Mouse (Mus musculus): ENCODE results near the gene Dact3. TPM values are rescaled to one million over a fixed set of nuclear protein-coding genes. Genes with fewer than 3 reads are reported as not detected.

Dact3 gene
- 2.1 and 2.6 TPM in 2 replicates for polyA plus RNA-seq (2015; fragmentation: Nextera tagmentation; extraction: Ambion mirVana)

DNA sequence AGATGAGACGGTGACA, at the start of gene Dact3:
TSS of gene Dact3 (plus strand) at position 8 of the 16 bp plus-strand sequence.
- WGBS = 0% methylated on average over 1 of the region's 1 CpGs

DNA sequence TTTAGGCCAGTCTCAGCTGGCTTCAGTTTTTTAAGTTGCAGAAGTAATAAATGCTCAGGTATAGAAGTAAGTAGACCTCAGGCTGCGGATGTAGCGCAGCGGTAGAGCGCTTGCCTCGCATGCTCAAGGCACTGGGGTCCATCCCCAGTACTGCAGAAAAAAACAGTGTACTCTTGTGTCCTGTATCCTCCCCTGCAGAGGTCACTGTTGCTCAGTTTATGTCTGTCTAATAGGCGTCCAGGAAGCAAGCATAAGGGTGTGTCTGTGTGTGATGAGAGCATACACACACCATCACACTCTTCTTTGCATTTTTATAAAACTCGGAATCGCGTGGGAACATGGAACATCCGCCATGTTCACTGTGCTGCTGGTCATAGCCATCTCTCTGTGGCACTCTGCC, 49.3 kb upstream of the Dact3 start:
- ATAC-seq = no peak
- no peak overlapping the region for H3K4me2 ChIP-seq (ENCODE audit: low read length)
- no peak overlapping the region for H3K4me3 ChIP-seq (replicated peaks; ENCODE audit: low read length)
- WGBS = 87% methylated on average over 10 of the region's 10 CpGs
- no peaks in the 10 kb centered on the region for H3K27me3 ChIP-seq (replicated peaks; ENCODE audit: control insufficient read depth, insufficient read depth, low read length)
- peaks cover 11% of the 10 kb centered on the region for H3K4me1 ChIP-seq (replicated peaks; ENCODE audit: control insufficient read depth, insufficient read depth, low read length)
- no peaks in the 10 kb centered on the region for H3K9me3 ChIP-seq (ENCODE audit: control insufficient read depth, low read length)
- H3K36me3 ChIP-seq (ENCODE audit: control insufficient read depth, insufficient read depth) = peaks cover 27% of the 10 kb centered on the region
- no peak overlapping the region for H3K27ac ChIP-seq (ENCODE audit: low read length)
- H3K9ac ChIP-seq (replicated peaks; ENCODE audit: low read depth, low read length) = no peak overlapping the region

More for the DNA sequence above, at the start of gene Dact3:
- no peaks in the 10 kb centered on the region for H3K36me3 ChIP-seq (ENCODE audit: control insufficient read depth, insufficient read depth)
- H3K9me3 ChIP-seq (ENCODE audit: control insufficient read depth, low read length) = no peaks in the 10 kb centered on the region
- peak within 1 kb of the TSS; percentile 86 for H3K9ac ChIP-seq (replicated peaks; ENCODE audit: low read depth, low read length)
- H3K4me2 ChIP-seq (ENCODE audit: low read length) = peak within 1 kb of the TSS; percentile 88
- no peak for ATAC-seq
- H3K27me3 ChIP-seq (replicated peaks; ENCODE audit: control insufficient read depth, insufficient read depth, low read length) = no peaks in the 10 kb centered on the region
- H3K4me3 ChIP-seq (replicated peaks; ENCODE audit: low read length) = peak within 1 kb of the TSS; percentile 86
- H3K4me1 ChIP-seq (replicated peaks; ENCODE audit: control insufficient read depth, insufficient read depth, low read length) = peaks cover 27% of the 10 kb centered on the region
- peak within 1 kb of the TSS; percentile 90 for H3K27ac ChIP-seq (ENCODE audit: low read length)

DNA sequence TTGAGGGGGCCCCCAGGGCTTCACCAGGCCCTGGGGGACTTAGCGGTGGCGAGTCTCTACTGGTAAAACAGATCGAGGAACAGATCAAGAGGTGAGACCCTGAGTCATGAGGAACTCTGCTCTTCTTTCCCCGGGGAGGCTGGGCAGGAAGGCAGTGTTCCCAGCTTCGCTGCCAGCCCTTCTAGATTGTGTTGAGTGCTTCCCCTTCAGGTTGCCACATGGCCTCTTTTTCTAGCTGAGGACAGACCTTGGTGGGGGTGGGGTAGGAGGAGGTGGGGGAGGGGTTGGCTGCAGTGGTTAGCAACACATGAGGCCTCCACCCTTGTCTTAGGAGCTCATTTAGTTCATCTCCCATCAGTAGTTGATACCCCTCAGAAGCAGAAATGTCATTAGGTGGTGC, 48.5 kb upstream of the Dact3 start:
- Histone ChIP-seq H3K4me1 (replicated peaks; ENCODE audit: control insufficient read depth, insufficient read depth, low read length) (peaks cover 4% of the 10 kb centered on the region), H3K27ac (ENCODE audit: low read length) (no peak overlapping the region), H3K4me2 (ENCODE audit: low read length) (no peak overlapping the region), H3K4me3 (replicated peaks; ENCODE audit: low read length) (no peak overlapping the region), H3K9ac (replicated peaks; ENCODE audit: low read depth, low read length) (no peak overlapping the region), H3K36me3 (ENCODE audit: control insufficient read depth, insufficient read depth) (peaks cover 32% of the 10 kb centered on the region), H3K27me3 (replicated peaks; ENCODE audit: control insufficient read depth, insufficient read depth, low read length) (no peaks in the 10 kb centered on the region), H3K9me3 (ENCODE audit: control insufficient read depth, low read length) (no peaks in the 10 kb centered on the region)
- ATAC-seq = no peak
- 88% methylated on average over 5 of the region's 5 CpGs for WGBS

DNA sequence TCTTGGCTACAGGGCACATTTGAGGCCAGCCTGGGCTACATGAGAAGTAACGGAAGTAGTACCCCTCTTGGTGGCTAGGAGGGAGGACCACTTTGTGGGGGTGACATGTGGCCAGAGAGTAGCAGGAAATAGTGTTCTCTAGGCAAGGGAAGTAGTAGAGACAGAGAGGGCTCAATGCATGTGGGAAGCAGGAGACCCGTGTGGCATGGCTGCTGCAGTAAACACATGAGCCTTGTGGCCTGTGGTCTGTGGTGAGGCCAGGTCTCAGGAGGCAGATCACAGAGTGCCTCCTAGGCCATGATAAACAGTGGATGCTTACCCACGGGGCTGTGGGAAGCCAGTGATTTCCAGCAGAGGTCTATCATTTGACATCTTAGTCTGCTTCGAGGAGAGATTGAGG, 47.8 kb upstream of the Dact3 start:
- H3K4me2 ChIP-seq (ENCODE audit: low read length) = no peak overlapping the region
- peaks cover 35% of the 10 kb centered on the region for H3K36me3 ChIP-seq (ENCODE audit: control insufficient read depth, insufficient read depth)
- ATAC-seq = no peak
- H3K9ac ChIP-seq (replicated peaks; ENCODE audit: low read depth, low read length) = no peak overlapping the region
- H3K27me3 ChIP-seq (replicated peaks; ENCODE audit: control insufficient read depth, insufficient read depth, low read length) = no peaks in the 10 kb centered on the region
- H3K4me3 ChIP-seq (replicated peaks; ENCODE audit: low read length) = no peak overlapping the region
- no peaks in the 10 kb centered on the region for H3K9me3 ChIP-seq (ENCODE audit: control insufficient read depth, low read length)
- no peak overlapping the region for H3K27ac ChIP-seq (ENCODE audit: low read length)
- WGBS = 89% methylated on average over 4 of the region's 4 CpGs
- no peaks in the 10 kb centered on the region for H3K4me1 ChIP-seq (replicated peaks; ENCODE audit: control insufficient read depth, insufficient read depth, low read length)

DNA sequence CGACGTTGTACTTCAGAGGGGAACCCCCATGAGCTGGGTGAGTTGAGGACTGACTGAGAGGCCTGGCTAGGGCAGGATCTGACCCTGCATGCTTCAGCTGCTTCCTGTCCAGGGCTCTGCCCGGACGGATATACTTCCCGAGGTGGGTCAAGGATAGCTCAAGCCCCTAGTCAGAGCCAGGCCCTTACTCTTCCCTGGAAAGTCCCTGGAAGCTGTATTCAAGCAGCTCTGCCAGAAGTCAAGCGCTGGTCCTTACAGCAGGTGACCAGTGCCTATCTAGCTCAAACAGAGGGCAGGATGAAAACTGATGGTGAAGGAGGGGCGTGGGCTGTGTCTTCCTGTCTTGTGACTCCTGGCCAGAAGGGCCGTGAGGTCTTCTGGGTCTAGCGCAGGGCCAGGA, 44.7 kb upstream of the Dact3 start:
- Histone ChIP-seq H3K4me2 (ENCODE audit: low read length) (no peak overlapping the region), H3K4me3 (replicated peaks; ENCODE audit: low read length) (no peak overlapping the region), H3K9me3 (ENCODE audit: control insufficient read depth, low read length) (no peaks in the 10 kb centered on the region), H3K4me1 (replicated peaks; ENCODE audit: control insufficient read depth, insufficient read depth, low read length) (no peaks in the 10 kb centered on the region), H3K27ac (ENCODE audit: low read length) (no peak overlapping the region), H3K36me3 (ENCODE audit: control insufficient read depth, insufficient read depth) (peaks cover 49% of the 10 kb centered on the region), H3K27me3 (replicated peaks; ENCODE audit: control insufficient read depth, insufficient read depth, low read length) (no peaks in the 10 kb centered on the region), H3K9ac (replicated peaks; ENCODE audit: low read depth, low read length) (no peak overlapping the region)
- no peak for ATAC-seq
- WGBS = 88% methylated on average over 9 of the region's 9 CpGs

DNA sequence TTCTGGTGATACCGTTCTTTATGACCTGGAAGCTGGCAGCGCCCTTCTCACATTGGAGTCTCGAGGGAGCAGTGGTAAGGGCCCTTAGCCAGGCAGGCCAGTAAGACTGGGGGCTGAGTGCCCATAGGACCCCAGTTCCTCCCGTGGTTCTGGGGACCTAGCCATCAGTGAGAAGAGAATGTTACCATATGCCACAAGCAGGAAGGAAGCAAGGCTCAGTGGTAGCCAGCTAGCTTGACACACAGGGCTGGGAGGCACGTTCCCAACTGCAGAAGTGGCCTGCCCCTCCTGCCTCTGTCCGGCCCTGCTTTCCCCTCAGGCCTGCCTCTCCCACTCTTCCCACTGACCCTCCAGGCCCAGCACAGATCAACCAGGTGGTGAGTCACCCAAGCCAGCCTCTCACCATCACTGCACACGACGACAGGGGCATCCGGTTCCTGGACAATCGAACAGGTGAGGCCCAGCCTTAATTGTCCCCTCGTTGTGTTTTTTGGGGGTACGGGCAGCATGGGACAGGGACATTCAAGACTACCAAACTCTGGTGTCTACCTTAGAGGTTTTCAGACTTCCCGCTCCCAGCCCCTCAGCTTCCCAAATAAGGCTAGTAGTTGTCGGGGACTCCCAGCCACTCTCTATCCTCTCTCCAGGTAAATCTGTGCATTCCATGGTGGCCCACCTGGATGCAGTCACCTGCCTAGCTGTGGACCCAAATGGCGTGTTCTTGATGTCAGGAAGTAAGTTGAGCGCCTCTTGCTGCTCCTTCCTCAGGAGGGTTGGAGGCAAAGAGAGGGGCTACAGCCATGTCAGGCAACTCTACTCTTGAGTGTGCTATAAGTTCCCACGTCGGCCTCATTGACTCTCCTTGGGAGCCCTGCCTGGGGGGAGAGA, 37.0 kb upstream of the Dact3 start:
- ATAC-seq = no peak

DNA sequence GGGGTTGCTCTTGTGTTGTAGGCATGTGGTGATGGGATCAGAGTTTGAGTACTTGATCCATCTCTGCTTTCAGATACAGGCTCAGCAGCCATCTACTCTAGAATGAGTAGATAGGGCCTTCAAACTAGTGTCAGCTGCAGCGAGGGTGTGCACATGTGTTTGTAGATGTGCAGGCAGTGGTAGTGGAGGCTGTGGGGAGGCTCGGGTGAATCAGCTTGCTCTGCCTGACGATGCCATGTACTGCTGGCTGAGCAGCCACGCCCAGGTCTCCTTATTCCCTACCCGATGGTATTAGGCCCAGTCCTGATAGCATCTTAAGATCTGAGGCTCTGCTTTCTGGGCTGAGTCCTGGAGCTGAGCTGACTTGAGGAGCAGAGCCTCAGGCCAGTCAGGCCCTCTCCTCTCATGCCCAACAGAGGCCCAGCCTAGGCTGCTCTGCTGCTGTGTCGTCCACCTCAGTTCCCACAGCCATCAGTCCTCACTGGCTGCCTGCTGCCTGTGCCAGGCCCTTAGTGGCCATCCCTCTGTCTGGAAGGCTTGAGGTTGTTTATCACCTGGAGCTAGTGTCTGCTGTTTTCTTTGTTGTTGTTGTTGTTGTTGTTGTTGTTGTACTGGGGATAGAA, 36.2 kb upstream of the Dact3 start:
- peaks cover 9% of the 10 kb centered on the region for H3K4me1 ChIP-seq (replicated peaks; ENCODE audit: control insufficient read depth, insufficient read depth, low read length)
- ATAC-seq = no peak
- 89% methylated on average over 6 of the region's 6 CpGs for WGBS
- H3K36me3 ChIP-seq (ENCODE audit: control insufficient read depth, insufficient read depth) = peaks cover 33% of the 10 kb centered on the region
- no peak overlapping the region for H3K9ac ChIP-seq (replicated peaks; ENCODE audit: low read depth, low read length)
- no peaks in the 10 kb centered on the region for H3K9me3 ChIP-seq (ENCODE audit: control insufficient read depth, low read length)
- no peak overlapping the region for H3K4me3 ChIP-seq (replicated peaks; ENCODE audit: low read length)
- no peak overlapping the region for H3K4me2 ChIP-seq (ENCODE audit: low read length)
- no peaks in the 10 kb centered on the region for H3K27me3 ChIP-seq (replicated peaks; ENCODE audit: control insufficient read depth, insufficient read depth, low read length)
- no peak overlapping the region for H3K27ac ChIP-seq (ENCODE audit: low read length)

More for the DNA sequence above, 37.0 kb upstream of the Dact3 start:
- no peak overlapping the region for H3K27ac ChIP-seq (ENCODE audit: low read length)
- H3K36me3 ChIP-seq (ENCODE audit: control insufficient read depth, insufficient read depth) = peaks cover 39% of the 10 kb centered on the region
- H3K9me3 ChIP-seq (ENCODE audit: control insufficient read depth, low read length) = no peaks in the 10 kb centered on the region
- no peaks in the 10 kb centered on the region for H3K27me3 ChIP-seq (replicated peaks; ENCODE audit: control insufficient read depth, insufficient read depth, low read length)
- WGBS = 95% methylated on average over 18 of the region's 18 CpGs
- peaks cover 1% of the 10 kb centered on the region for H3K4me1 ChIP-seq (replicated peaks; ENCODE audit: control insufficient read depth, insufficient read depth, low read length)
- no peak overlapping the region for H3K4me2 ChIP-seq (ENCODE audit: low read length)
- H3K4me3 ChIP-seq (replicated peaks; ENCODE audit: low read length) = no peak overlapping the region
- no peak overlapping the region for H3K9ac ChIP-seq (replicated peaks; ENCODE audit: low read depth, low read length)

DNA sequence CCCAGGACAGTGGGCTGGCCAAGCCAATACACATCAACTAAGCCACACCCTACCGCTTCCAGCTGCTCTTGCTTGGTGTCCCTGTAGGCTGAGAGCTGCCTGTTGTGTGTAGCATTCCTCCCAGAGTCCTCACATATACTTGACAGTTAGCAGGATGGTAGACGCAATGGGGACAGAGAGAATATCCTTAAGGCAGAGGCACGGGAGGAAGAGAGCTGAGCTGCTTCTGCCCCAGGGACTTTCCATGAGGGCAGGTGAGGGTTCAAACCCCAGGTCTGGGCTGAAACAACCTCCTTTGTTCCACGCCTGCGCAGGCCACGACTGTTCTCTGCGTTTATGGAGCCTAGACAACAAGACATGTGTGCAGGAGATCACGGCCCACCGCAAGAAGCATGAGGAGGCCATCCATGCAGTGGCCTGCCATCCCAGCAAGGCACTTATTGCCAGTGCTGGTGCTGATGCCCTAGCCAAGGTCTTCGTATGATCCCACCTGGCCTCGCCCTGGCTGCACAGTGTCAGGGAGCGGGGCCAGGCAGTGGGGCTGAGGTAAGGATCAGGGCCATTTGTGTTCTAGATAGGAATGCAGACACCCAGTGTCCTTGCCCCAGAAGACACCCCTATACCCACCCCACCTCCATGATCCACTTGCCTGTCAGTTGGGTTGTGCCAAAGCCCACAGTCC, 35.5 kb upstream of the Dact3 start:
- H3K36me3 ChIP-seq (ENCODE audit: control insufficient read depth, insufficient read depth) = peaks cover 27% of the 10 kb centered on the region
- ATAC-seq = no peak
- peaks cover 15% of the 10 kb centered on the region for H3K4me1 ChIP-seq (replicated peaks; ENCODE audit: control insufficient read depth, insufficient read depth, low read length)
- H3K9me3 ChIP-seq (ENCODE audit: control insufficient read depth, low read length) = no peaks in the 10 kb centered on the region
- 93% methylated on average over 12 of the region's 12 CpGs for WGBS
- no peak overlapping the region for H3K27ac ChIP-seq (ENCODE audit: low read length)
- no peak overlapping the region for H3K4me2 ChIP-seq (ENCODE audit: low read length)
- no peak overlapping the region for H3K4me3 ChIP-seq (replicated peaks; ENCODE audit: low read length)
- H3K27me3 ChIP-seq (replicated peaks; ENCODE audit: control insufficient read depth, insufficient read depth, low read length) = no peaks in the 10 kb centered on the region
- no peak overlapping the region for H3K9ac ChIP-seq (replicated peaks; ENCODE audit: low read depth, low read length)

DNA sequence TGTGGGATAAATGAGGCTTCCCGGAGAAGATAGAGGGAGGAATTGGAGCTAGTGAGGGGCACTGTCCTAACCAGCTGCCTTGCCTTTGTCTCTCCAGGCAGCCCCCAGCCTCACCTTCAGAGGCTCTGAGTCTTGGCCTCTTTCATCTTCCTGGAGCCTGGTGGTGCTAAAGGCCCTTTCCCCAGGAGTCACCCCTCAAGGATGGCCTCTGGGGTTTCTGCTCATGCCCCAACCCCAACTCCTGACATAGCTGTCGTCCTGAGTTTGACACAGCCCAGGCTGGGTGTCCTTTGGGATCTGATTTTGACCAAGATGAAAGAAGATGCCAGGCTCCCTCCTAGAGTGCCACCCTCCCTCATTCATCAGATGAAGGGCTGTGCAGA, 35.0 kb upstream of the Dact3 start:
- Histone ChIP-seq H3K27me3 (replicated peaks; ENCODE audit: control insufficient read depth, insufficient read depth, low read length) (no peaks in the 10 kb centered on the region), H3K4me1 (replicated peaks; ENCODE audit: control insufficient read depth, insufficient read depth, low read length) (peaks cover 20% of the 10 kb centered on the region), H3K4me2 (ENCODE audit: low read length) (no peak overlapping the region), H3K36me3 (ENCODE audit: control insufficient read depth, insufficient read depth) (peaks cover 23% of the 10 kb centered on the region), H3K27ac (ENCODE audit: low read length) (no peak overlapping the region), H3K9ac (replicated peaks; ENCODE audit: low read depth, low read length) (no peak overlapping the region), H3K4me3 (replicated peaks; ENCODE audit: low read length) (no peak overlapping the region), H3K9me3 (ENCODE audit: control insufficient read depth, low read length) (no peaks in the 10 kb centered on the region)
- ATAC-seq = no peak
- 95% methylated on average over 2 of the region's 2 CpGs for WGBS
